Mouse (Mus musculus) ES-E14 (cell line): ENCODE measurements around the gene Tenm3. TPM values are rescaled to one million over a fixed set of nuclear protein-coding genes. Genes with fewer than 3 reads are reported as not detected.

ENCODE experiments used
- DNase-seq: peaks from one replicate; pipeline ENCODE4 v3.0.0-alpha.2; 2013; ENCODE audit warnings: low read depth, low spot score
- H3K27ac ChIP-seq: 2 replicates; pipeline ENCODE4 v1.5.1; 2012; ENCODE audit warnings: low read depth, mild to moderate bottlenecking, low read length, moderate library complexity, mixed read lengths; ENCODE audit not compliant: poor library complexity, insufficient read depth, severe bottlenecking
- H3K36me3 ChIP-seq: 2 replicates; pipeline ENCODE4 v1.6.1; 2012; ENCODE audit warnings: mild to moderate bottlenecking, low read length, moderate library complexity, mixed read lengths; ENCODE audit not compliant: control insufficient read depth, poor library complexity, insufficient read depth, severe bottlenecking
- H3K4me1 ChIP-seq, 2 experiments: fragments of 150-350 bp in 1 of 2; sonication (generic) in 1 of 2; 2 replicates each; pipeline ENCODE4 v1.6.1; 2012; ENCODE audit warnings: low read length in 2 of 2, mild to moderate bottlenecking in 1 of 2, mixed read lengths in 1 of 2; ENCODE audit not compliant: control insufficient read depth in 2 of 2, insufficient read depth in 2 of 2, poor library complexity in 1 of 2
- H3K4me3 ChIP-seq, 2 experiments: fragments of 150-350 bp in 1 of 2; sonication (generic) in 1 of 2; 2 replicates each; pipeline ENCODE4 v1.5.1; 2012; ENCODE audit warnings: low read length in 2 of 2, low read depth in 1 of 2, mild to moderate bottlenecking in 1 of 2, mixed read lengths in 1 of 2; ENCODE audit not compliant: insufficient read depth in 1 of 2, poor library complexity in 1 of 2, severe bottlenecking in 1 of 2
- H3K9ac ChIP-seq: 2 replicates; pipeline ENCODE4 v1.6.1; 2012; ENCODE audit warnings: low read depth, mild to moderate bottlenecking, low read length, mixed read lengths; ENCODE audit not compliant: poor library complexity, insufficient read depth, severe bottlenecking
- H3K9me3 ChIP-seq: fragments of 150-350 bp; sonication (generic); 2 replicates; pipeline ENCODE4 v1.6.1; 2012; ENCODE audit warnings: low read depth, mild to moderate bottlenecking, low read length; ENCODE audit not compliant: control insufficient read depth, insufficient read depth
- CHD2 ChIP-seq: IDR thresholded peaks from 2 replicates; pipeline ENCODE4 v1.6.1; 2014; ENCODE audit warnings: mild to moderate bottlenecking, low read depth, low read length, inconsistent platforms
- HCFC1 ChIP-seq: IDR thresholded peaks from 2 replicates; pipeline ENCODE4 v1.6.1; 2012; ENCODE audit warnings: low read length, inconsistent platforms, borderline replicate concordance; ENCODE audit not compliant: insufficient read depth
- MAFK ChIP-seq: IDR thresholded peaks from 2 replicates; pipeline ENCODE4 v1.6.1; 2014; ENCODE audit warnings: mild to moderate bottlenecking, low read depth, low read length, inconsistent platforms; ENCODE audit not compliant: insufficient read depth
- ZC3H11A ChIP-seq: IDR thresholded peaks from 2 replicates; pipeline ENCODE4 v1.6.1; 2012; ENCODE audit warnings: low read depth, mild to moderate bottlenecking, inconsistent platforms, low read length, borderline replicate concordance
- ZNF384 ChIP-seq: IDR thresholded peaks from 2 replicates; pipeline ENCODE4 v1.6.1; 2012; ENCODE audit warnings: low read depth, low read length, inconsistent platforms
- in situ Hi-C, 2 experiments: fragments of 600-800 bp; cut with MboI; formaldehyde crosslinking; loops; one replicate each; pipeline ENCODE4 v1.15.1; 2025; ENCODE audit warnings: low sequenced_read_pairs in 2 of 2, inconsistent platforms in 1 of 2; ENCODE audit not compliant: unreplicated experiment in 2 of 2
- total RNA-seq: library from RNA; depleted of rRNA; stranded (reverse); fragments of 300-350 nt; gene quantifications from 2 replicates; pipeline ENCODE4 v1.2.3, GENCODE M21; 2012

Gene Tenm3
- total RNA-seq, 1 experiment = 33.5 TPM

DNA sequence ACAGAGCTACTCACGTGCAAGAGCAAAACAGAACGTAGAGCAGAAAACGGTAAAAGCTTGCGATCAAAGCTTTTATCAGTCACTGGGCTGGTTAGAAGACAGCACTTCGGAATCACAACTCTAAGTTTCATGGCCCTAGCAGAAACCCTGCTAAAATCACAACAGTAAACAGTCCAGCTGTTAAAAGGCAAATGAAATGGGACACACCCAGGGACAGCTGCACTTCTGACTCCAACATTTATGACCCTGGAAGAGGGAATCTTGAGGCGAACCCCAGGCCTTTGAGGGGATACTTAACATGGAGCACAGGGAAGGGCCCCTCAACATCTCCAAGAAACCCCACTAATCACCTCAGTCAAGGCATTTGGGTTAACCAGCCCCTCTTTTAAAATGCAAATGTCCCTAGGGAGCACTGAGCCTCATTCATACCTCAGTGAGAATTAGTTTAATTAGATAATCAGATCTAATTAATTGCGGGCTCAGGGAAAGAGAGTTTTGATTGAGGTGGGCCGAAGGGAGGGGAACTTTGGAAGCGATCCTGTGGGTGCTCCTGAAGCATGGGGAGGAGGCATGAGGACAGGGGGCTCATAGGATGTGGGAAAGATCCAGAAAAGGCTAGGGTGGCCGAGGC lies 138.8 kb downstream of the Tenm3 start:
- H3K36me3 ChIP-seq = no peaks in the 10 kb centered on the region
- TF ChIP-seq HCFC1 (no peak), ZNF384 (no peak), CHD2 (no peak), ZC3H11A (no peak), MAFK (no peak)
- peaks cover 0 to 2% of the 10 kb centered on the region in 2 experiments; a peak in 1 of 4 replicates for H3K4me1 ChIP-seq
- H3K27ac ChIP-seq = no peak overlapping the region
- H3K9ac ChIP-seq = no peak overlapping the region
- in situ Hi-C loops = no loop called here
- DNase-seq = no peak
- H3K9me3 ChIP-seq = no peaks in the 10 kb centered on the region
- H3K4me3 ChIP-seq = no peak overlapping the region

DNA sequence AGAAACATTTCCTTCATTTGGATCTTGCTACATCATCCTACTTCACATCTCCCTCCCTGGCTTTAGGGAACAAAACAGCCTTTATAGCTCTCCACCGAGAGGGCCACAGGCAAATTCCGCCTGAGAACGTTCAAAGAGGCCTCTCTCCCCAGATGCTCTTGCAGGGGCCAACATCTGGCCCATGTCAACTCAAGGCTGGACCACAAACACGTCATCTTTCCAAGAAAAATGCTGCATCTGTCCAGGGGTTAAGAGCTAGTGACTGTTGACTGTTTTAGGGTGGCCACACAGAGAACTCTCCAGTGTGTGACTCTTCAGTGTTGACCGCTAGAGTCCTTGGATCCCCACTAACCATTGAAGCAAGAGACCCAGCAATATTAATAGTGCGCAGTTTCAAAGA lies 139.3 kb downstream of the Tenm3 start:
- no peak for DNase-seq
- Histone ChIP-seq H3K9ac (no peak overlapping the region), H3K36me3 (no peaks in the 10 kb centered on the region), H3K9me3 (no peaks in the 10 kb centered on the region), H3K4me1 (peaks cover 0 to 2% of the 10 kb centered on the region in 2 experiments; a peak in 1 of 4 replicates), H3K27ac (no peak overlapping the region), H3K4me3 (no peak overlapping the region)
- in situ Hi-C loops = no loop called here
- TF ChIP-seq HCFC1 (no peak), MAFK (no peak), ZC3H11A (no peak), ZNF384 (no peak), CHD2 (no peak)

GRCm38 (mm10) chr8:48690665-48691395 lies 152.9 kb downstream of the Tenm3 start:
- no peak for DNase-seq
- in situ Hi-C loops = no loop called here
- H3K27ac ChIP-seq = no peak overlapping the region

DNA sequence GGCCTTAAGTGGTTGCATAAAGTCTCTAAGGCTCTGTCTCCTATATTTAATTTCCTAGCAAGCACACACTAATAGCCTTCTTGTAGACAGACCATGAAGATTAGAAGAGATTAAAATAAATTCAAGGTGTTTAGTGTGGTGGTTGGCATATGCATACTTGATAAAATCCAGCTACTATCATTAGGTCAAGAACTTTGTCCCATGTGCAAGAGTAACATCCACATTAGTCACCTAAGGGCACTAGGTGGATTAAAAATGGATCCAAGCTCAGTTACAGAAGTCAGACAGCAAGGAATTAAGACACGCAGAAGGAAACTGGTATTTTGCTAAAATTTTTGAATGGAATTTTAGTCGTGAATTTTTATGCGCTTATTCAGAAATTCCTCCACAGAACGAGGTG lies 155.0 kb downstream of the Tenm3 start:
- no peaks in the 10 kb centered on the region for H3K9me3 ChIP-seq
- no peak for DNase-seq

More at GRCm38 (mm10) chr8:48690665-48691395, 152.9 kb downstream of the Tenm3 start:
- no peaks in the 10 kb centered on the region for H3K4me1 ChIP-seq
- TF ChIP-seq CHD2 = no peak
- TF ChIP-seq HCFC1 = no peak
- TF ChIP-seq ZC3H11A = no peak
- no peak for TF ChIP-seq ZNF384
- no peaks in the 10 kb centered on the region for H3K36me3 ChIP-seq
- H3K9ac ChIP-seq = no peak overlapping the region
- no peaks in the 10 kb centered on the region for H3K9me3 ChIP-seq
- no peak overlapping the region for H3K4me3 ChIP-seq

More for the DNA sequence above, 155.0 kb downstream of the Tenm3 start:
- Histone ChIP-seq H3K36me3 (no peaks in the 10 kb centered on the region), H3K9ac (no peak overlapping the region), H3K4me1 (no peaks in the 10 kb centered on the region), H3K27ac (no peak overlapping the region), H3K4me3 (no peak overlapping the region)
- in situ Hi-C loops = no loop called here
- TF ChIP-seq MAFK (no peak), ZC3H11A (no peak), CHD2 (no peak), HCFC1 (no peak), ZNF384 (no peak)
